Mouse (Mus musculus) cerebellum, adult 2 months (tissue): ENCODE measurements around the gene Zbtb38. TPM values are rescaled to one million over a fixed set of nuclear protein-coding genes. Genes with fewer than 3 reads are reported as not detected.

Experiments used
- DNase-seq, 2 experiments: peaks; one replicate each; pipeline ENCODE4 v3.0.0; 2021
- H3K27ac ChIP-seq: fragments of 200-500 bp; 2 replicates; pipeline ENCODE4 v1.5.1; 2012; ENCODE audit warnings: low read length, control low read depth, inconsistent platforms; ENCODE audit not compliant: insufficient read depth
- H3K27me3 ChIP-seq: fragments of 200-500 bp; 2 replicates; pipeline ENCODE4 v1.6.1; 2012; ENCODE audit warnings: inconsistent platforms, mild to moderate bottlenecking, low read length, moderate library complexity; ENCODE audit not compliant: control insufficient read depth, insufficient read depth
- H3K4me1 ChIP-seq: fragments of 200-500 bp; 2 replicates; pipeline ENCODE4 v1.6.1; 2011; ENCODE audit warnings: low read length; ENCODE audit not compliant: control insufficient read depth, insufficient read depth
- H3K4me3 ChIP-seq: fragments of 200-500 bp; replicated peaks from 2 replicates; pipeline ENCODE3; 2011; ENCODE audit warnings: mild to moderate bottlenecking, low read depth, low read length, control low read depth; ENCODE audit not compliant: insufficient read depth
- CTCF ChIP-seq: fragments of 200-500 bp; IDR thresholded peaks from 2 replicates; pipeline ENCODE4 v1.5.1; 2011; ENCODE audit warnings: low read depth, mild to moderate bottlenecking, control low read depth, low read length, moderate library complexity, borderline replicate concordance; ENCODE audit not compliant: insufficient read depth
- POLR2A ChIP-seq: fragments of 200-500 bp; IDR thresholded peaks from 2 replicates; pipeline ENCODE4 v1.6.1; 2011; ENCODE audit warnings: low read length, control low read depth, borderline replicate concordance; ENCODE audit not compliant: insufficient read depth
- WGBS: fragments of 180-500 bp; shearing (Covaris S2); methylation state at CpG from one replicate; pipeline ENCODE4 v1.1.7; 2018; 5-methylcytosine and 5-hydroxymethylcytosine counted together
- polyA plus RNA-seq: library from polyadenylated mRNA; depleted of rRNA; stranded (reverse); fragments of >200 nt; gene quantifications from 2 replicates; pipeline ENCODE4 v1.2.3, GENCODE M21; 2012

The Zbtb38 gene
- polyA plus RNA-seq, 1 experiment, result 19.2 TPM

- Histone ChIP-seq H3K27ac (peak overlapping the region; percentile 90), H3K27me3 (no peaks in the 10 kb centered on the region), H3K4me1 (peaks cover 5% of the 10 kb centered on the region; the same call in 1 of the 2 replicates), H3K4me3 (peak overlapping the region; percentile 86)
- DNase-seq, result peak; percentile 81 to 86
- WGBS, result under 1% methylated on average over 85 of the region's 85 CpGs
- TF ChIP-seq CTCF (no peak), POLR2A (peak; percentile 37; the same call in 1 of the 2 replicates)
These were observed 33.0 kb downstream of the Zbtb38 start for GRCm38 (mm10) chr9:96719408-96720158.

GRCm38 (mm10) chr9:96718888-96719287 lies 33.7 kb downstream of the Zbtb38 start:
- H3K4me1 ChIP-seq, result peaks cover 10% of the 10 kb centered on the region; the same call in 1 of the 2 replicates
- TF ChIP-seq POLR2A (no peak), CTCF (no peak)
- 55% methylated on average over 10 of the region's 10 CpGs for WGBS
- H3K27ac ChIP-seq, result peak overlapping the region; percentile 90
- peak in 1 of 2 experiments; percentile 34 for DNase-seq
- H3K4me3 ChIP-seq, result peak overlapping the region; percentile 86
- H3K27me3 ChIP-seq, result no peaks in the 10 kb centered on the region

GRCm38 (mm10) chr9:96718402-96718798 lies 34.2 kb downstream of the Zbtb38 start:
- Histone ChIP-seq H3K4me1 (peaks cover 12% of the 10 kb centered on the region; the same call in 1 of the 2 replicates), H3K4me3 (peak overlapping the region; percentile 86), H3K27me3 (no peaks in the 10 kb centered on the region), H3K27ac (0 out of 2 replicates have a peak overlapping the region, but pooled peaks have one; percentile 50)
- DNase-seq, result peak in 1 of 2 experiments; percentile 16
- WGBS, result 93% methylated on average over 8 of the region's 8 CpGs
- no peak for TF ChIP-seq CTCF
- TF ChIP-seq POLR2A, result no peak

GRCm38 (mm10) chr9:96717698-96718401 lies 34.8 kb downstream of the Zbtb38 start:
- Histone ChIP-seq H3K27ac (no peak overlapping the region), H3K4me1 (peaks cover 12% of the 10 kb centered on the region; the same call in 1 of the 2 replicates), H3K4me3 (no peak overlapping the region), H3K27me3 (no peaks in the 10 kb centered on the region)
- peak in 1 of 2 experiments; percentile 9 for DNase-seq
- WGBS, result 90% methylated on average over 16 of the region's 16 CpGs
- TF ChIP-seq POLR2A, result no peak
- no peak for TF ChIP-seq CTCF

GRCm38 (mm10) chr9:96716735-96717444 lies 35.7 kb downstream of the Zbtb38 start:
- Histone ChIP-seq H3K4me3 (no peak overlapping the region), H3K27ac (no peak overlapping the region), H3K4me1 (peaks cover 15% of the 10 kb centered on the region; the same call in 1 of the 2 replicates), H3K27me3 (no peaks in the 10 kb centered on the region)
- no peak for DNase-seq
- TF ChIP-seq POLR2A (no peak), CTCF (no peak)
- WGBS, result 91% methylated on average over 14 of the region's 14 CpGs

- Histone ChIP-seq H3K4me3 (no peak overlapping the region), H3K27me3 (no peaks in the 10 kb centered on the region), H3K27ac (no peak overlapping the region), H3K4me1 (peaks cover 16% of the 10 kb centered on the region; the same call in 1 of the 2 replicates)
- no peak for DNase-seq
- 93% methylated on average over 10 of the region's 10 CpGs for WGBS
- no peak for TF ChIP-seq CTCF
- TF ChIP-seq POLR2A, result no peak
These were observed 36.5 kb downstream of the Zbtb38 start for GRCm38 (mm10) chr9:96716136-96716535.

GRCm38 (mm10) chr9:96715171-96715570 lies 37.5 kb downstream of the Zbtb38 start:
- TF ChIP-seq CTCF (no peak), POLR2A (no peak)
- WGBS, result 83% methylated on average over 11 of the region's 11 CpGs
- H3K27ac ChIP-seq, result no peak overlapping the region
- no peak for DNase-seq
- H3K27me3 ChIP-seq, result no peaks in the 10 kb centered on the region
- H3K4me3 ChIP-seq, result no peak overlapping the region
- H3K4me1 ChIP-seq, result peaks cover 16% of the 10 kb centered on the region
